Mouse (Mus musculus): ENCODE results near the gene Mta3. TPM values are rescaled to one million over a fixed set of nuclear protein-coding genes. Genes with fewer than 3 reads are reported as not detected.
"Not testable (repeated sequence)": the region's sequence is repeated elsewhere in the genome, so short reads cannot be mapped to it uniquely, and the experiment has no call there.

The Mta3 gene
- polyA plus RNA-seq, 1 experiment from 2014 or later: 43.8 TPM

DNA sequence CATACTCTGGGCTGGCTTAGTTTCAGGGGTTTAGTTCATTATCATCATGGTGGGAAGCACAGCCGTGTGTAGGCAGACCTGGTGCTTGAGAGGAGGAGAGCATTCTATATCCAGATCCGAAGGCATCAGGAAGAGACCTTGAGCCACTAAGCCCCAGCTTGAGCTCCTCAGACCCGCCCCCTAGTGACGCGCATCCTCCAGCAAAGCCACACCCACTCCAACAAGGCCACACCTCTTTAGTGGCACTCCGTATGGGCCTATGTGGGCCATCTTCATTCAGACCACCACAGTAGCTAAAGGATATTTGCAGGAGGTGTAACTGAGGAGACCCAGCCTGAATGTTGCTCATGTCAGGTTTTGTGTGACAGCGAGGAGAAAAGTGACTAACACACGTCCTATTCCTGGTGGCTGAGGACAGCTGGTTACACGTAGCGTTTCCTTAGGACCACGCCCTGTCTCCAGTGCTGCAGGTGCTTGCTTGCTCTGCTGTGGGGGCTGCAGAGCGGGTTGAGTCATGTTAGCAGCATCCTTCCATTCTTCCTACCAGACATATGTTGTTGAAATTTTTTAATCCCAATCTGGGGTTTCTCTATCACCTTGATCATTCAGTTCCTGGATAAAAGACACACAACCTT lies 148.4 kb downstream of the Mta3 start:
- Histone ChIP-seq H3K4me1 (peaks cover 10% of the 10 kb centered on the region; the same call in 1 of the 2 replicates), H3K4me2 (peak overlapping the region; percentile 16), H3K4me3 (no peak overlapping the region), H3K36me3 (no peaks in the 10 kb centered on the region), H3K27ac (no peak overlapping the region), H3K9ac (no peak overlapping the region), H3K27me3 (peaks cover under 1% of the 10 kb centered on the region), H3K9me3 (no peaks in the 10 kb centered on the region)
- WGBS: 43% methylated on average over 12 of the region's 12 CpGs
- no peak for ATAC-seq (ENCODE audit: insufficient number of reproducible peaks, insufficient read depth, low FRiP score, low TSS enrichment, low read depth)

DNA sequence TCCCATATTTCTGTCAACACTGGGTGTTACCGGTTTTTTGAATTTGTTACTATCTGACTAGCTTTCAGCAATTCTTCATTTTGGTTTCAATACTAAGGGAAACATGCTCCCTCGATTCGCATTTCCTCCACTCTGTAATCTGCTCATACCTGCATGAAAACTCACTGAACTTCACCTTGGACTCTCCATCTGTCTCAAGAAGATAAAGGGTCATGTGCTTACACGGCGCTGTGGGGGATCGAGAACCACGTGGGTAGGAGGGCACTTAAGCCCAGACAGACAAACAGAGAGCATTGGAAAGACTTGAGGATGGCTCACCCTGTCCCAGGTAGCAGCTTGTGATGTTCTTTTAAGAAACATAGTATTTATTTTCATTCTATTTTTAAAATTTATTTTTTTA lies 152.4 kb downstream of the Mta3 start:
- H3K4me1 ChIP-seq: peaks cover 5% of the 10 kb centered on the region
- no peaks in the 10 kb centered on the region for H3K36me3 ChIP-seq
- no peak overlapping the region for H3K4me3 ChIP-seq
- no peaks in the 10 kb centered on the region for H3K9me3 ChIP-seq
- H3K9ac ChIP-seq: no peak overlapping the region
- no peak overlapping the region for H3K4me2 ChIP-seq
- ATAC-seq (ENCODE audit: insufficient number of reproducible peaks, insufficient read depth, low FRiP score, low TSS enrichment, low read depth): no peak
- 86% methylated on average over 7 of the region's 7 CpGs for WGBS
- H3K27me3 ChIP-seq: no peaks in the 10 kb centered on the region
- H3K27ac ChIP-seq: no peak overlapping the region

DNA sequence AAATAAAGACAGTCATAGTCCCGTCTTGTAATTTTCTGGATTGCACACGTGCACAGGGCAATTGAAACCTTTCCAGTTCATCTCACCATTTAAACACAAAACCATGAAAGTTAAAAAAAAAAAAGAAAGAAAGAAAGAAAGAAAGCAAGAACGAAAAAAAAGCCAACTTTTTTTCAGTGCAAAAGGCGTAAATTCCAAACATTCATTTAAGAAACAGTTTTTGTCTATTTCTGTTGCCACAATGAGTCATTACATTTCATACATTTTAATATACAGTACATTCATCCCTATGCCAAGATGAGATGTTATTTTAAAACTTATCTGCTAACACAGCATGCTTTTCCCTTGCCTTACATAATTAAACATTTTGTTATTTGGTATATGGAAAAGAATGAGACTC lies 153.7 kb downstream of the Mta3 start:
- no peak for ATAC-seq (ENCODE audit: insufficient number of reproducible peaks, insufficient read depth, low FRiP score, low TSS enrichment, low read depth)
- 83% methylated on average over 4 of the region's 4 CpGs for WGBS

DNA sequence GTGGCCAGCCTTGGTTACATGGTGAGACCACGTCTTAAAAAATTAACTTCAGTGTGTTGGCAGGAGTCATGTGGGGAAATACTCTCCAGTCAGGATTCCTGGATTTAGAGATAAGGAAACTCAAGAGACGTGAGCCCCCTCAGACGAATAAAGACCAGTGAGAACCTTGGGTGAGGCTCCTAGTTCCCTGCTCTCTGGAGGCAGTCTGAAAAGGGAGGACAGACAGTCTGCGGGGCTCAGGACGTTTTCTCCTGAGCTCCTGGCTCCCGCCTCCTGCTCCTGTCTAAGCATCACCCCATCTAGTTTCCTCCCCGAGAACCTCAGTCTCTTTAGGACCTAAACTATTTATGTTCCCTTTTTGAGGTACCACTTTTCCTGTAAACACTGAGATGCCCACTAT lies 154.3 kb downstream of the Mta3 start:
- 78% methylated on average over 7 of the region's 7 CpGs for WGBS
- Histone ChIP-seq H3K27me3 (0 out of 2 replicates have a peak, but pooled peaks cover 10% of the 10 kb centered on the region), H3K9me3 (no peaks in the 10 kb centered on the region), H3K4me3 (no peak overlapping the region), H3K4me2 (no peak overlapping the region), H3K4me1 (peaks cover 5% of the 10 kb centered on the region), H3K27ac (no peak overlapping the region), H3K36me3 (no peaks in the 10 kb centered on the region), H3K9ac (no peak overlapping the region)
- no peak for ATAC-seq (ENCODE audit: insufficient number of reproducible peaks, insufficient read depth, low FRiP score, low TSS enrichment, low read depth)

More for the DNA sequence above, 153.7 kb downstream of the Mta3 start:
- Histone ChIP-seq H3K27me3 (0 out of 2 replicates have a peak, but pooled peaks cover 8% of the 10 kb centered on the region), H3K4me1 (peaks cover 5% of the 10 kb centered on the region), H3K9me3 (no peaks in the 10 kb centered on the region), H3K27ac (no peak overlapping the region), H3K4me2 (no peak overlapping the region), H3K4me3 (no peak overlapping the region), H3K36me3 (no peaks in the 10 kb centered on the region), H3K9ac (no peak overlapping the region)

DNA sequence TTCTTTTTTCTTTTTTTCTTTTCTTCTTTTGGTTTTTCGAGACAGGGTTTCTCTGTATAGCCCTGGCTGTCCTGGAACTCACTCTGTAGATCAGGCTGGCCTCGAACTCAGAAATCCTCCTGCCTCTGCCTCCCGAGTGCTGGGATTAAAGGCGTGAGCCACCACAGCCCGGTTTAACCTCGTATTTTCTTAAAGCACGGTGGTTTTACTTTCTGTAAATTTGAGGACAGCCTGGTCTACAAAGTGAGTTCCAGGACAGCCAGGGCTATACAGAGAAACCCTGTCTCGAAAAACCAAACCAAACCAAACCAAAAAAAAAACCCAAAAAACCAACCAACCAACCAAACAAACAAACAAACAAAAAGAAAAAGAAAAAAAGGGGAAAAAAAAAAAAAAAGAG lies 155.0 kb downstream of the Mta3 start:
- Histone ChIP-seq H3K4me2 (peak overlapping the region; percentile 81), H3K27ac (peak overlapping the region; percentile 95; the same call in 1 of the 2 replicates), H3K4me3 (peak overlapping the region; percentile 75), H3K9ac (peak overlapping the region; percentile 80; the same call in 1 of the 2 replicates)
- not testable (repeated sequence) for H3K9me3 ChIP-seq; H3K36me3 ChIP-seq; H3K4me1 ChIP-seq; ATAC-seq (ENCODE audit: insufficient number of reproducible peaks, insufficient read depth, low FRiP score, low TSS enrichment, low read depth); H3K27me3 ChIP-seq
- 63% methylated on average over 8 of the region's 8 CpGs for WGBS

DNA sequence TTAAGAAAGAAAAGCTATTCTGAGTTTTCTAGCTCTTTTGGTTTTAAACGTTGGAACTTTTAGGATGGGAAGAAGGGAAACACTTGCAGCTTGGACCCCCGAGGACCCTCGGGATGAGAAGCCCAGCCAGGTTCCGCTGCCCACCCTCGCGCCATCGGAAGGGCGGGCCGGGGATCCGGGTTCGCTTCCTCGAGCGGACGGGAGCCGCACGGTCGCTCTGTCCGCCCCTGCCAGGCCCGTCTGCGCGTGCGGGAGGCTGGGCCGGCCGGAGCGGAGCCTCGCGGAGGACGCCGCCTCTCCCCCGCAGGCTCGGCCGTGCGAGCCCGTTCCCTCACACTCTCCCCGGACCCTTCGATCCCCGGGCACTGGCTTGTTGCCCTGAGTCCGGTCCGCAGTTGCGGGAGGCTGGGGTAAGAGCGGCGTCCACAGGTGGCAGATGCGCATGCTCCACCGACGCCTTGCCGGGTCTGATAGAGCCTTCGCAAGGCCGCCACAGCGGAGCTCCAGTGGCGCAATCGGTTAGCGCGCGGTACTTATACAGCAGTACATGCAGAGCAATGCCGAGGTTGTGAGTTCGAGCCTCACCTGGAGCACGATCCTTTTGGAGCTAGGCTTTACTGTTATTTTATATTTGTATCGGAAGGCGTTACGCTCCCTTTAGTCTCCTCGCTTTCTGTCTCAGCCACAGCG lies 155.6 kb downstream of the Mta3 start:
- Histone ChIP-seq H3K9me3 (no peaks in the 10 kb centered on the region), H3K4me1 (peaks cover 5% of the 10 kb centered on the region), H3K9ac (peak overlapping the region; percentile 80), H3K4me2 (peak overlapping the region; percentile 81), H3K27ac (peak overlapping the region; percentile 95), H3K4me3 (peak overlapping the region; percentile 75), H3K36me3 (no peaks in the 10 kb centered on the region), H3K27me3 (0 out of 2 replicates have a peak, but pooled peaks cover 10% of the 10 kb centered on the region)
- peak; percentile 90 for ATAC-seq (ENCODE audit: insufficient number of reproducible peaks, insufficient read depth, low FRiP score, low TSS enrichment, low read depth)
- under 1% methylated on average over 62 of the region's 62 CpGs for WGBS

DNA sequence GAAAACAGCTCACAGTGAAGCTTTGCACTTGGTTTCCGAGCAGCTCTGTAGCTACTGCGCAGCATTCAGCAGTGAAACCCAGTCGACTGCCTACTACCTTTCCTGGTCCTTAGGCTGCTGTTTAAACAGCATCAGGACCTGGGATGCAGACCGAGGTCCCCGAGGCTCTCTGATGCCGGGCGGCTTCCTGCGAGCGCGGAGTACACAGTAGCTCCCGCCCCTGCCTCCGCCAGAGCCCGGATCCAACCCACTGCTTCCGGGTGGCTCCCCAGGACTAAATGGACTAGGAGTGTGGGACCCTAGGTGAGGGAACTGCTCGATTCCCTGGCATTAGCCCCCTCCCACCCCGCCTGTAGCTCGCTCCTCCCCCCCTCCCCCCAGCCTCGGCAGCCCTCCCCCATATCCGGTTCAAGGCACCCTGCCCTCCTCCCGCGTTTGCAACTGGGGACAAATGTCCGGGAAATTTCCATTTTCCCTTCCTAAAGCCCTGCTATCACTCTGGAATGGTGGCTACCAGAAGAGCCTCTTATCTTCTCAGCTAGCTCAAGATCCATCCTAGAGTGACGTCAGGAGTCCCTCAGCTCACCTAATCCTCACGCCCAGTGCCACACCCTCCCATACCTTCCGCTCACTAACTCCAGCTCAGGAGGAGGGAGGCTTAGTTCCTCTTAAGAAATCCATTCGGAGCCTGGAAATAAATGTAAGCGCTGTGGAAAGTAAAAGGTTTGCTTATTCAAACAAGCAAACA lies 156.3 kb downstream of the Mta3 start:
- Histone ChIP-seq H3K4me2 (peak overlapping the region; percentile 81), H3K9me3 (no peaks in the 10 kb centered on the region), H3K4me3 (peak overlapping the region; percentile 75), H3K36me3 (no peaks in the 10 kb centered on the region), H3K9ac (peak overlapping the region; percentile 80), H3K4me1 (peaks cover 9% of the 10 kb centered on the region), H3K27me3 (0 out of 2 replicates have a peak, but pooled peaks cover 10% of the 10 kb centered on the region), H3K27ac (peak overlapping the region; percentile 95)
- WGBS: under 1% methylated on average over 27 of the region's 27 CpGs
- peak; percentile 59 for ATAC-seq (ENCODE audit: insufficient number of reproducible peaks, insufficient read depth, low FRiP score, low TSS enrichment, low read depth)

DNA sequence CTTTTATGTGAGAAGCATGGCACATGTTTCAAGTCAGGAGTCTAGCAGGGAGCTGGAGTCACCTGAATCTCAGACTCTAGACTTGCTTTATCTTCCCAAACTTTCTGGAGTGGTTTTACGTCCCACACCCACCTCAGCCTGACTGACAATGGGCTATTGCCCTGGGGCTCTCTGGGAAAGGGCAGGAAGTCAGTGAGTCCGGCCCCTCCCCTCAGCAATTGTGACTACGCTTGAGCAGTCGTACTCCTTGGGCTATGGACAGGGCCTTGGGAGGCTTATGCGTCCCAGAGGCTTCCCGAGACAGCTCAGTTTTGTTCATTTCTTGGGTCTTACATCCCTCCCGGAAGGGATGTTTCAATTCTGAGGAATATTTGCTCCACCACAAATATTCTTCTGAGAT lies 159.4 kb downstream of the Mta3 start:
- Histone ChIP-seq H3K9me3 (no peaks in the 10 kb centered on the region), H3K4me1 (peaks cover 9% of the 10 kb centered on the region), H3K4me3 (no peak overlapping the region), H3K9ac (no peak overlapping the region), H3K27me3 (0 out of 2 replicates have a peak, but pooled peaks cover 10% of the 10 kb centered on the region), H3K4me2 (no peak overlapping the region), H3K27ac (no peak overlapping the region), H3K36me3 (no peaks in the 10 kb centered on the region)
- ATAC-seq (ENCODE audit: insufficient number of reproducible peaks, insufficient read depth, low FRiP score, low TSS enrichment, low read depth): no peak
- WGBS: 45% methylated on average over 7 of the region's 7 CpGs

DNA sequence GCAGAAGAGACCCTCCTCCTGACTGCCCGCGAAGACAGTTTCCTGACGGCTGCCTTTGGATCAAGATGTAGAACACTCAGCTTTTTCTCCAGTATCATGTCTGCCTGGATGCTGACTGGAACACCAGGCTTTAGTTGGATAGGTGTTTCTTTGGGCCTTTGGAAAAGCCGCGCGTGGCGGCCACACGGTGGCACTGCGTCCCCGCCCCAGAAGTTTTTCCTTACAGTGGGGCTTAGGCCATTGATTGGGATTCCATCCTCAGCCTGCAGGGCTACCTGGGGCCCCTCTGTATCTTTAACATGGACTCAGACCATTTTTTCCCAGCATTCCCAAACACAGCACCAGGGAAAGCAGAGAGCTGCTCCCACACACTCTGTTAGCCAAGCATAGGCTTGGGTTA lies 160.6 kb downstream of the Mta3 start:
- 9% methylated on average over 10 of the region's 10 CpGs for WGBS
- Histone ChIP-seq H3K4me2 (no peak overlapping the region), H3K9ac (no peak overlapping the region), H3K9me3 (no peaks in the 10 kb centered on the region), H3K27ac (no peak overlapping the region), H3K4me3 (no peak overlapping the region), H3K27me3 (0 out of 2 replicates have a peak, but pooled peaks cover 10% of the 10 kb centered on the region), H3K4me1 (peaks cover 9% of the 10 kb centered on the region), H3K36me3 (no peaks in the 10 kb centered on the region)
- no peak for ATAC-seq (ENCODE audit: insufficient number of reproducible peaks, insufficient read depth, low FRiP score, low TSS enrichment, low read depth)

DNA sequence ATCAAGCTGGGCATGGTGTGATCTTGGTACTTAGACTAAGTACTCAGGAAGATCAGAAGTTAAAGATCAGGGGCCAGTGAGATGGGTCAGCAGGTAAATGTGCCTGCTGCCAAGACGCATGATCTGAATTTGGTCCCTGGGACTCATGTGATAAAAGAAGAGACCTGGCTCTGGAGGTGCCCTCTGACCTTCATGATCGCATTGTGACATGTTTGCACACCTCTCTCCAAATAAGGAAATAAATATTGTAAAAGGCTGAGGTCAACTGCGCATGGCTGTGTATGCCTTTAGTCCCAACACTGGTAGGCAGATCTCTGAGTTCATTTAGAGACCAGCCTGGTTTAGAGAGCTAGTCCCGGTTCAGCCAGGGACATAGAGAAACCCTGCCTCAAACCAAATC lies 164.4 kb downstream of the Mta3 start:
- Histone ChIP-seq H3K4me3 (no peak overlapping the region), H3K27ac (no peak overlapping the region), H3K4me2 (no peak overlapping the region), H3K9ac (no peak overlapping the region), H3K27me3 (no peaks in the 10 kb centered on the region), H3K36me3 (no peaks in the 10 kb centered on the region), H3K9me3 (no peaks in the 10 kb centered on the region), H3K4me1 (peaks cover 18% of the 10 kb centered on the region)
- ATAC-seq (ENCODE audit: insufficient number of reproducible peaks, insufficient read depth, low FRiP score, low TSS enrichment, low read depth): no peak
- 83% methylated on average over 4 of the region's 4 CpGs for WGBS

Data from embryonic facial prominence, embryonic 13.5 days (tissue).